Mouse (Mus musculus): ENCODE results near the gene Gm17490. TPM values are rescaled to one million over a fixed set of nuclear protein-coding genes. Genes with fewer than 3 reads are reported as not detected.

Gm17490 gene
- polyA plus RNA-seq, 1 experiment: not detected

- TF ChIP-seq REST (IDR thresholded peaks at IDR 0.05; ENCODE audit: insufficient read depth, insufficient read length): no peak
- H3K36me3 ChIP-seq (ENCODE audit: control insufficient read depth, insufficient read depth): no peaks in the 10 kb centered on the region
- H3ac ChIP-seq (ENCODE audit: control insufficient read depth, insufficient read length): no peak overlapping the region
- H3K79me2 ChIP-seq (ENCODE audit: control insufficient read depth, insufficient read depth): no peaks in the 10 kb centered on the region
- no peaks in the 10 kb centered on the region for H3K27me3 ChIP-seq (ENCODE audit: control insufficient read depth, insufficient read depth, insufficient read length)
- no peak overlapping the region for H3K4me3 ChIP-seq
- H3K4me2 ChIP-seq (ENCODE audit: low read depth): no peak overlapping the region
Observed at GRCm38 (mm10) chr2:11637115-11637514, 11.1 kb upstream of the Gm17490 start.

GRCm38 (mm10) chr2:11636138-11636480 lies 10.0 kb upstream of the Gm17490 start:
- H3K27me3 ChIP-seq (ENCODE audit: control insufficient read depth, insufficient read depth, insufficient read length): no peaks in the 10 kb centered on the region
- H3K36me3 ChIP-seq (ENCODE audit: control insufficient read depth, insufficient read depth): no peaks in the 10 kb centered on the region
- no peak overlapping the region for H3K4me2 ChIP-seq (ENCODE audit: low read depth)
- no peak overlapping the region for H3ac ChIP-seq (ENCODE audit: control insufficient read depth, insufficient read length)
- no peaks in the 10 kb centered on the region for H3K79me2 ChIP-seq (ENCODE audit: control insufficient read depth, insufficient read depth)
- TF ChIP-seq MYOD1 (IDR thresholded peaks at IDR 0.05; ENCODE audit: control insufficient read depth in 1 of 3, insufficient read length in 2 of 3, low read depth in 2 of 3) (no peak), SRF (IDR thresholded peaks at IDR 0.05; ENCODE audit: control insufficient read depth, insufficient read length, low read depth) (no peak), USF1 (IDR thresholded peaks at IDR 0.05; ENCODE audit: low read depth) (no peak), POLR2AphosphoS2 (IDR thresholded peaks at IDR 0.05; ENCODE audit: insufficient read length, low read depth) (no peak), MAX (IDR thresholded peaks at IDR 0.05; ENCODE audit: low read depth) (no peak)
- H3K4me3 ChIP-seq: no peak overlapping the region

- no peak for TF ChIP-seq POLR2A (IDR thresholded peaks at IDR 0.05; ENCODE audit: insufficient read length, low read depth)
- TF ChIP-seq POLR2AphosphoS2 (IDR thresholded peaks at IDR 0.05; ENCODE audit: insufficient read length, low read depth): no peak
- no peak for TF ChIP-seq CEBPB (IDR thresholded peaks at IDR 0.05; ENCODE audit: insufficient read depth, poor library complexity, severe bottlenecking)
- no peak for TF ChIP-seq TCF12 (IDR thresholded peaks at IDR 0.05; ENCODE audit: insufficient read depth, poor library complexity, severe bottlenecking)
- no peak for TF ChIP-seq E2F4 (IDR thresholded peaks at IDR 0.05; ENCODE audit: insufficient read depth)
- TF ChIP-seq MAX (IDR thresholded peaks at IDR 0.05; ENCODE audit: low read depth): no peak
- TF ChIP-seq MYOG (IDR thresholded peaks at IDR 0.05; ENCODE audit: control insufficient read depth in 1 of 3, insufficient read depth in 1 of 3, insufficient read length in 2 of 3, low read depth in 2 of 3): no peak
- no peak for TF ChIP-seq MYOD1 (IDR thresholded peaks at IDR 0.05; ENCODE audit: control insufficient read depth in 1 of 3, insufficient read length in 2 of 3, low read depth in 2 of 3)
- no peak for TF ChIP-seq SRF (IDR thresholded peaks at IDR 0.05; ENCODE audit: control insufficient read depth, insufficient read length, low read depth)
- no peak for TF ChIP-seq USF1 (IDR thresholded peaks at IDR 0.05; ENCODE audit: low read depth)
- no peak for TF ChIP-seq TCF3 (IDR thresholded peaks at IDR 0.05; ENCODE audit: insufficient read length, low read depth)
- no peak for TF ChIP-seq REST (IDR thresholded peaks at IDR 0.05; ENCODE audit: insufficient read depth, insufficient read length)
- Histone ChIP-seq H3K36me3 (ENCODE audit: control insufficient read depth, insufficient read depth) (no peaks in the 10 kb centered on the region), H3K27me3 (ENCODE audit: control insufficient read depth, insufficient read depth, insufficient read length) (no peaks in the 10 kb centered on the region), H3ac (ENCODE audit: control insufficient read depth, insufficient read length) (no peak overlapping the region), H3K4me2 (ENCODE audit: low read depth) (no peak overlapping the region), H3K4me3 (no peak overlapping the region), H3K79me2 (ENCODE audit: control insufficient read depth, insufficient read depth) (no peaks in the 10 kb centered on the region)
Observed at GRCm38 (mm10) chr2:11635471-11636137, 9.5 kb upstream of the Gm17490 start.

- TF ChIP-seq MYOG (IDR thresholded peaks at IDR 0.05; ENCODE audit: control insufficient read depth in 1 of 3, insufficient read depth in 1 of 3, insufficient read length in 2 of 3, low read depth in 2 of 3): no peak
- TF ChIP-seq MYOD1 (IDR thresholded peaks at IDR 0.05; ENCODE audit: control insufficient read depth in 1 of 3, insufficient read length in 2 of 3, low read depth in 2 of 3): no peak
- TF ChIP-seq MAX (IDR thresholded peaks at IDR 0.05; ENCODE audit: low read depth): no peak
- TF ChIP-seq USF1 (IDR thresholded peaks at IDR 0.05; ENCODE audit: low read depth): no peak
- TF ChIP-seq TCF12 (IDR thresholded peaks at IDR 0.05; ENCODE audit: insufficient read depth, poor library complexity, severe bottlenecking): no peak
- no peak for TF ChIP-seq E2F4 (IDR thresholded peaks at IDR 0.05; ENCODE audit: insufficient read depth)
- no peak for TF ChIP-seq TCF3 (IDR thresholded peaks at IDR 0.05; ENCODE audit: insufficient read length, low read depth)
- no peak for TF ChIP-seq POLR2A (IDR thresholded peaks at IDR 0.05; ENCODE audit: insufficient read length, low read depth)
- no peak for TF ChIP-seq SRF (IDR thresholded peaks at IDR 0.05; ENCODE audit: control insufficient read depth, insufficient read length, low read depth)
- TF ChIP-seq REST (IDR thresholded peaks at IDR 0.05; ENCODE audit: insufficient read depth, insufficient read length): no peak
- TF ChIP-seq POLR2AphosphoS2 (IDR thresholded peaks at IDR 0.05; ENCODE audit: insufficient read length, low read depth): no peak
- no peak for TF ChIP-seq CEBPB (IDR thresholded peaks at IDR 0.05; ENCODE audit: insufficient read depth, poor library complexity, severe bottlenecking)
- H3K4me3 ChIP-seq: no peak overlapping the region
- no peaks in the 10 kb centered on the region for H3K27me3 ChIP-seq (ENCODE audit: control insufficient read depth, insufficient read depth, insufficient read length)
- H3K4me2 ChIP-seq (ENCODE audit: low read depth): no peak overlapping the region
- H3K36me3 ChIP-seq (ENCODE audit: control insufficient read depth, insufficient read depth): no peaks in the 10 kb centered on the region
- no peaks in the 10 kb centered on the region for H3K79me2 ChIP-seq (ENCODE audit: control insufficient read depth, insufficient read depth)
- H3ac ChIP-seq (ENCODE audit: control insufficient read depth, insufficient read length): no peak overlapping the region
Observed at GRCm38 (mm10) chr2:11635035-11635434, 9.0 kb upstream of the Gm17490 start.

- Histone ChIP-seq H3ac (ENCODE audit: control insufficient read depth, insufficient read length) (no peak overlapping the region), H3K4me2 (ENCODE audit: low read depth) (no peak overlapping the region), H3K79me2 (ENCODE audit: control insufficient read depth, insufficient read depth) (no peaks in the 10 kb centered on the region), H3K4me3 (no peak overlapping the region), H3K27me3 (ENCODE audit: control insufficient read depth, insufficient read depth, insufficient read length) (no peaks in the 10 kb centered on the region), H3K36me3 (ENCODE audit: control insufficient read depth, insufficient read depth) (no peaks in the 10 kb centered on the region)
- TF ChIP-seq E2F4 (IDR thresholded peaks at IDR 0.05; ENCODE audit: insufficient read depth) (no peak), USF1 (IDR thresholded peaks at IDR 0.05; ENCODE audit: low read depth) (no peak), CEBPB (IDR thresholded peaks at IDR 0.05; ENCODE audit: insufficient read depth, poor library complexity, severe bottlenecking) (no peak), MYOG (IDR thresholded peaks at IDR 0.05; ENCODE audit: control insufficient read depth in 1 of 3, insufficient read depth in 1 of 3, insufficient read length in 2 of 3, low read depth in 2 of 3) (no peak), POLR2A (IDR thresholded peaks at IDR 0.05; ENCODE audit: insufficient read length, low read depth) (no peak), REST (IDR thresholded peaks at IDR 0.05; ENCODE audit: insufficient read depth, insufficient read length) (no peak), SRF (IDR thresholded peaks at IDR 0.05; ENCODE audit: control insufficient read depth, insufficient read length, low read depth) (no peak), TCF3 (IDR thresholded peaks at IDR 0.05; ENCODE audit: insufficient read length, low read depth) (no peak), MYOD1 (IDR thresholded peaks at IDR 0.05; ENCODE audit: control insufficient read depth in 1 of 3, insufficient read length in 2 of 3, low read depth in 2 of 3) (no peak), MAX (IDR thresholded peaks at IDR 0.05; ENCODE audit: low read depth) (no peak), POLR2AphosphoS2 (IDR thresholded peaks at IDR 0.05; ENCODE audit: insufficient read length, low read depth) (no peak), TCF12 (IDR thresholded peaks at IDR 0.05; ENCODE audit: insufficient read depth, poor library complexity, severe bottlenecking) (no peak)
Observed at GRCm38 (mm10) chr2:11623726-11624125, 2.3 kb downstream of the Gm17490 start.
